Mouse (Mus musculus): Measurements from ENCODE around the gene Cdh23.

Gene Cdh23

GRCm38 (mm10) chr10:60635568-60636295, 60.6 kb downstream of the Cdh23 start:
- no peak for DNase-seq (ENCODE audit: low read depth, low spot score)

DNA sequence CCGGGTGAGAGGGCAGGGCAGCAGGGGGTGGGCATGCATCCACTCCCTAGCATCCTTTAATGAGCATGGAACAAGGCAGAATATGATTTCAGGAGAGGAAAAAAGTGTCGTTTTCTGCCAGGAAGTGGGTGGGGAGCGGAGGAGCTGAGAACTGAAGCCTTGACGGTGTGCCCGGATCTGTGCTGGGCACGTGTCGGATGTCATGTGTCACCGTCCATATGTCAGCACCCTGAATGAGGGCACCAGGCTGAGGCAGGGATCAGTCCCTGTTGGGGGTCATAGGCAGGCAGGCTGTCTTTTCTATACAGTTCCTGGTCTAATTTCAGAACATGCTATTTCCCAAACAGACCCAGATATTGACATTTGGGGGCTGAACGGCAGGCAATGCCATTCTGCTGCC, 61.9 kb downstream of the Cdh23 start:
- no peak for DNase-seq (ENCODE audit: low read depth, low spot score)

DNA sequence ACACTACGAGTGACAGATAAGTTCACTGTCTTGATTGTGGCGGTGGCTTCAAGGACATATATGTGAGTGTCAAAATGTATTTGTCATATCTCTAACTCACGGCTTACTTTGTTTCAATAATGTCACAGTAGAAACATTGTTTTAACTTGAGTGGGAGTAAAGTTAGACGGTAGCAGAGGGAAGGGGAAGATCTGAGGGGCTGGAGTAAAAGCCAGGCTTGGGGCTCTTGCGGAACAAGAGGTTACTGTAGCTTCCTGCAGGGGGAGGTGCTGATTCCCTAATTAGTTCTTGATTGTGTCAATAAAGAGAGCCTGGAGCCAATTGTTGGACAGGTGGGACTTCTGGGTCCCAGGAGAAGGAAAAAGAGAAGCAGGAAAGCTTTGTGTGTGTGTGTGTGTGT, 70.2 kb downstream of the Cdh23 start:
- no peak for DNase-seq (ENCODE audit: low read depth, low spot score)

DNA sequence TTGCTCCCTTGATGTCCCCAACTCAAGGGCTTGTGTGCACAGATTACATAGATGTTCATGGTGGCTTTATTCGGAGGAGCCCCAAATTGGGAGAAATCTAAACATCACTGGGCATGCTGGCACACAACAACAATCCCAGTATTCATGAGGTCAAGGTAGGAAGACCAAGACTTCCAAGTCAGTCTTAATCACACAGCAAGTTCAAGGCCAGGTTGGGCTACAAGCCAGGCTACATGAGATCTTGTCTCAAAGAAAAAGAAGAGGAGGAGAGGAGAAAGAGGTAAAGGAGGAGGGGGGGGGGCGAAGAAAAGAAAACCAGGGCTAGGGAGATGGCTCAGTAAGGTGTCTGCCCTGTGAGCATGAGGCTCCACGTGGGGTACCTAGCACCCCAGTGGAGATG, 70.8 kb downstream of the Cdh23 start:
- no peak for DNase-seq (ENCODE audit: low read depth, low spot score)

- DNase-seq (ENCODE audit: low read depth, low spot score), result no peak
These were observed 71.3 kb downstream of the Cdh23 start for GRCm38 (mm10) chr10:60624945-60625344.

DNA sequence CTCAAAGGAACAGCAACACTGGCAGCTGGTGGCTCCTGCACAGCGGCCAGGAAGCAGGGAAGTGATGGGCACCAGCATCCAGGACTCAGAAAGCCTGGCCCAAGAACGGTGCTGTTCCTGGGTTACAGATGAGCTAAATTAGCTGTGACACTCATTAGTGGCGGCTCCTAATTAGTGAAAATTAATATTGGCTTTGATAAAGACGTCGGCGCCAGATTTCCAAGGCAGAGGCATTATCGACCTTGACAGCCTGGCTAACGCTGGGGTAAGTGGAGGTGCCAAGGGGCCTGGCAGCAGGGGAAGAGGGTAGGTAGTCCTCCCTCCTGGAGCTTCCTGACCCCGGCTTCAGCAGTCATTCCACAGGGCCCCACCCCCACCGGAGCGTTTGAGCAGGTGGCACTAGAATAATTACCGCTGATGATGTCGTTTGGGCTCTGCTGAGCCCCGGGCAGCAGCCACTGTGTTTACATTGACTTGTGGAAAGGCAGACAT, 72.0 kb downstream of the Cdh23 start:
- DNase-seq (ENCODE audit: low read depth, low spot score), result no peak

- no peak for DNase-seq (ENCODE audit: low read depth, low spot score)
These were observed 73.5 kb downstream of the Cdh23 start for GRCm38 (mm10) chr10:60622836-60623235.

DNA sequence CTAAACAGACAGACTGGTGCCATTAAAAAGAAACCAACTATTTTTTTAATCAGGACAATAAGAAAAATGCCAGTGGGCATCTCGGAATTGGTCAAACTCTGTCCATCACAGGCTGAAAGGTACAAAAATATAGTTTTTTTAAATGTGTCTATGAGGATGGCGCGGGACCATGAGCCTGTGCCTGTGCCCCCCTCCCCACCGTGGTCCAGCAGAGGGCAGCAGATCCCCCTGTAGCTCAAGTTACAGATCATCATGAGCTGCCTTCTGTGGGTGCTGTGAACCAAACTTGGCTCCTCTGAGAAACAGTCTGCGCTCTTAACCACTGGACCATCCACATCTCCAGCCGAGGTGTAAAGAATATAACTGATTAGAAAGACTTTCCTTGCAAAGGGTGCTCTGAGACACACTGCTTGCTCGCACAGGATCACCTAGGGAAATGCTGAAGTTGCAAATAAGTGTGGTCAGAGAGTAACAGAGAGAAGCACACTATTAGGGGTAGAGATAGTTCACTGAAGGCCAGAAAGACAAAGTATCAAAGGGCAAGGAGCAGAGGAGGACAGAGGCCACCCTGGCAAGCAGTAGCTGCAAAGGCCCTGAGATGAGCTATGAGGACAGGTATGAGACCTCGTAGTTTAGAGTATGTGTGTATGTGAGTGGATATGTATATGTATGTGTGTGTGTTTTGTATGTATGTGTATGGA, 74.7 kb downstream of the Cdh23 start:
- DNase-seq (ENCODE audit: low read depth, low spot score), result peak; percentile 32

GRCm38 (mm10) chr10:60615898-60616297, 80.4 kb downstream of the Cdh23 start:
- DNase-seq (ENCODE audit: low read depth, low spot score), result peak; percentile 34

DNA sequence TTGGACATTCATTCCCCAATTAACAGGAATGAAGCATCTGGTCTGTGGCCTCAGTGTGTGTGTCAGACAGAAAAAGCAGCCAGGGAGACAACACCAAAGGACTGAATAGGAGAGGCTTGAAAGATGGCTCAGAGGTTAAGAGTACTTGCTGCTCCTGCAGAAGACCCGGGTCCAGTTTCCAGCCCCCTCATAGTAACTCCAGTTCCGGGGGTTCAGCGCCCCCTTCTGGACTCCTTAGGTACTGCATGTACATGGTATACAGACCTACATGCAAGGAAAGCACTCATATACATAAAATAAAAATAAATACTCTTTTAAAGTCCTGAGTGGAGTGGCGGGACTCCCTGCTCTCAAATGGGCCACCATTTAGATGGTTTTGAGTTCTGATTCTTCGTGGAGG, 83.4 kb downstream of the Cdh23 start:
- DNase-seq (ENCODE audit: low read depth, low spot score), result peak; percentile 54

DNA sequence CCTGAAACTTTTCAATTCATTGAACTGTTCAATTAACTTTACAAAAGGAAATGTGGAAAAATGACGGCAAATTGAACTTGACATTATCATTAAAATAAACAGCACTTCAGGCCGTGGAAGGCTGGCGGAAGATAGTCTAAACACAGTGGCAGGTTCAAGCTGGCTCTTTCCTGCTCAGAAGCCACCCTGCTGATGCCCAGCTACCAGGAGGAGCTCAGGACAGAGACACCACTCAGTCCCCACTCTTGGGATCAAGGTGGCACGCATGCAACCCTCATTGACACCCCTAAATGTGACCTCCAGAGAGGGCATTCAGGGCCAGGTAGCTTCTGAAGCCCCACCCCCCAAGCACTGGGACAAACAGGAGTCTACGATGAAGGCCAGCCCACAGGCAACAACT, 89.1 kb downstream of the Cdh23 start:
- no peak for DNase-seq (ENCODE audit: low read depth, low spot score)

- no peak for DNase-seq (ENCODE audit: low read depth, low spot score)
These were observed 89.6 kb downstream of the Cdh23 start for GRCm38 (mm10) chr10:60606661-60607060.

GRCm38 (mm10) chr10:60602235-60602634, 94.1 kb downstream of the Cdh23 start:
- DNase-seq (ENCODE audit: low read depth, low spot score), result no peak

DNA sequence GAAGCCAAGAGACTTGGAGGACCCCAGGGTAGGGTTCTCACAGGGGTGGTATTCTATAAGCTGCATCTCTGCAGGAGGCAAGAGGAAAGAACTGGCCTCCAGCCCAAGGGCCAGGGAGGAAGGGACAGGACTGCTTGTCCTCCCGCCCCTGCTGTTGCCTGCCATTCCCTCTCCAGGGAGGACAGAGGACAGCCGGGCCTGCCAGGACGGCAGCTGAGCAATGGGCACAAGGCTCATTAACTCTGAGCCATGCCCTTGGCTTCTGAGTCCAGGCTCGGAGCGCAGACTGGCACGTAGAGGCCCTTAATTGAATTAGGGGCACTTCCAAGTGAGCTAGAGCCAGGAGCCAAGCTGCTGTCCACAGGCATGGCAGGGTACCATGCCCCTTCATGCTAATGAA, 101.1 kb downstream of the Cdh23 start:
- DNase-seq (ENCODE audit: low read depth, low spot score), result no peak

- DNase-seq (ENCODE audit: low read depth, low spot score), result no peak
These were observed 103.3 kb downstream of the Cdh23 start for GRCm38 (mm10) chr10:60592881-60593575.

DNA sequence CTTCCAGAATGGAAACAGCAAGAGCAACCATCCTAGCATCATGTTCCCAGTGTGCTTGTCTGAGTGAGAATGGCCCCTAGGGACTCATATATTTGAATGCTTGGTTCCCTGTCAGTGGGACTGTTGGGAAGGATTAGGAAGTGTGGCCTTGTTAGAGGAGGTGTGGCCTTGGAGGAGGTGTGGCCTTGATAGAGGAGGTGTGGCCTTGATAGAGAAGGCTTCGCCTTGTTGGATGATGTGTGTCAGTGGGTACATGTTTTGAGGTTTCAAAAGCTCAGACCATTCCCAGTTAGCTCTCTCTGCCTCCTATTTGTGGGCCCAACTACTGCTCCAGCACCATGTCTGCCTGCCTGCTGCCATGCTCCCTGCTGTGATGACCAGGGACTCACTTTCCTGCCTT, 105.0 kb downstream of the Cdh23 start:
- no peak for DNase-seq (ENCODE audit: low read depth, low spot score)

DNA sequence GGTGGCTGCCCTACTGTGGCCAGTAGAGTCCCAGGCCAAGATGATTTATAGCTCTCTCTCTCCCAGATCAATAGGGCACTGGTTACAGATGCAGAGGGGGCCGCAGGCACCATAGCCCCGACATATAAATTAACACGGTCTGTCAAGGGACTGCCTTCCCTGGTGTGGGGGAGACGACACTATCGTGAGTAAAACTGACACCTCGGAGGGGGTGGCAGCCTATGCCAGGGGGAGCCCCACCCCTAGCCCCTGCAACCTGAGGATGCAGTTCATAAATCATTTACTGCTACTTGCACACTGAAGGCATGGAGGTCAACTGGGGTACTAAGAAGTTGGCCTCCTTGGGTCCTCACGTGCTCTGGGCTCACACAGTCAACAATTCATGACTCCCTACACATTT, 106.0 kb downstream of the Cdh23 start:
- DNase-seq (ENCODE audit: low read depth, low spot score), result no peak

DNA sequence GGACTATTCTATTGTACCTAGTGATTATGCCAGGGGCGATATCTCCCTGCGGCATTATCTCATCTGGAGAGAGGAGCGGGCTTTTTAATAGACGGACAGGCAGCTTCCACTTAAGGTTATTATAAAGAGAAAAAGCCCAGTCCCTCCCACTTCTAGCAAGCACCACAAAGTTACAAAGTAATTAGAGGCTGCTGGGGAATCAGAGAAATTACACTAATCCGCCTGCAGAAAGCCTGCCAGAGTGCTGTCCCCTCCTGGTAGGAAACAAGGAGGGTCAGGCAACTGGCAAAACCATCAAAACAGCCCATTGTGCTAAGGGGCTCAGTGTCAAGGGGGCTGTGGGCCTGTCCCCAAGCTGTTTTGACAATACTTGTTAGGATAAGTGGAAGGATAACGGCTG, 110.6 kb downstream of the Cdh23 start:
- no peak for DNase-seq (ENCODE audit: low read depth, low spot score)

GRCm38 (mm10) chr10:60582956-60583355, 113.3 kb downstream of the Cdh23 start:
- DNase-seq (ENCODE audit: low read depth, low spot score), result no peak

- DNase-seq (ENCODE audit: low read depth, low spot score), result no peak
These were observed 115.6 kb downstream of the Cdh23 start for GRCm38 (mm10) chr10:60580666-60581065.

DNA sequence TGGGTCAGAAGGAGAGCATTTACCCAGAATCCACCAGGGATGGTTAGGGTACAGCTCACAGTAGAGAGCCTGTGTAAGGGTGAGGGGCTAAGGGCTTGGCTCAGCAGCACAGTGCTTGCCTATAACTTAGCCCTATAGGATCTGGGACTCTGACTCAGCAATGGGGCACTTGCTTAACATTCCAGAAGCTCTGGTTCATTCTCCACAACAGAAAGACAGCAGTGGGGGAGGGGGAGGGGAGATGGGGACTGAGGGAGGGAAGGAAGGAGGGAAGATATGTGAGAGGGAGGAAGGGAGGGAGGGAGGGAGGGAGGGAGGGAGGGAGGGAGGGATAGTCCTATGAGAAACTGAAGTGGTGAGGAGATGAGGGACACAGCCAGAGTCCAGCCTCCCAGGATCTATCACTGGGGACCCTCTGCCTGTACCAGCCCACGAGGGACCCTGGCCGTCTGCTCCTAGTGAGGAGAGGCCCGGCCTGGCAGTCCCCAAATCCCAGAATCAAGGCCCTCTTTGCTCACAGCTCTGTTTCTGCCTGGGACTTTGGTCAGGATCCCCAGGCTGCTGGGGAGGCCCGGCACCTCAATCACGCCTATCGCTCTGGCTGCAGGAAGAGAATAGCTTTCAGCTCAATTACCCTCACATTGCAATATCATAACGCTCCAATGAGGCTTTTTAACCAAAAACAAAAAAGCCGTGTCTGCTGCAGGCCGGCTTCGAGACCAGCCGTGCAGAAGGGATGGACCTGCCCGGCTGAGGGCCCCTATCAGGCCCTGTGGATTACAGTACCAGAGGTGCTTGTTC, 117.4 kb downstream of the Cdh23 start:
- no peak for DNase-seq (ENCODE audit: low read depth, low spot score)

All from CD4-positive, CD25-positive, alpha-beta regulatory T cell, adult 2 months (primary cell).